Mouse (Mus musculus): Measurements from ENCODE around the gene Acox3. TPM values are rescaled to one million over a fixed set of nuclear protein-coding genes. Genes with fewer than 3 reads are reported as not detected.
A peak's percentile ranks its signal among the peaks of the same experiment; 100 is the strongest.

Acox3 gene
- polyA plus RNA-seq, 1 experiment from 2014 or later = 16.1 TPM

DNA sequence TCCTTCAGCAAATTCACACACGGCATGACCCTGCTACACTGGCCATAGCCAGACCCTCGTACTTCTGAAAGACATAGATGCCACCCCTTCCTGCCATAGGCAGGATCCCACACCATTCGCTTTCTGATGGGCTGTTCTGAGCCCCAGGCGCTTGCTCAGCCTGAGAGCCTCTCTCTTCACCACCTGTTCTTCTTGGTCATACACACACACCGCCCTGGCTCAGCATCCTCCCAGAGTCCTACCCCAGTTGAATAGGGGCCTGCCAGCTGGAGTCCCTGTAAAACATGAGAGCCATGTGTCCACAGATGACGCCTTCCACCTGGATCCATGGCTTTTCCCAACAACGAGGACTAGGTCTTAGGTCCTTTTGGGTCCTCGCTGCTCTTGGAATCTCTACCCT lies 29.9 kb downstream of the Acox3 start:
- Histone ChIP-seq H3K9ac (ENCODE audit: low read depth, low read length) (no peak overlapping the region), H3K4me2 (ENCODE audit: low read depth, low read length) (no peak overlapping the region), H3K27ac (ENCODE audit: low read length) (no peak overlapping the region), H3K27me3 (replicated peaks; ENCODE audit: control insufficient read depth, insufficient read depth, low read length) (no peaks in the 10 kb centered on the region), H3K9me3 (ENCODE audit: control insufficient read depth, low read length) (no peaks in the 10 kb centered on the region), H3K36me3 (ENCODE audit: control insufficient read depth, insufficient read depth, low read length) (no peaks in the 10 kb centered on the region), H3K4me3 (ENCODE audit: low read length) (no peak overlapping the region), H3K4me1 (ENCODE audit: control insufficient read depth, insufficient read depth, low read length) (peaks cover 20% of the 10 kb centered on the region)
- WGBS = 88% methylated on average over 8 of the region's 8 CpGs
- ATAC-seq = no peak

DNA sequence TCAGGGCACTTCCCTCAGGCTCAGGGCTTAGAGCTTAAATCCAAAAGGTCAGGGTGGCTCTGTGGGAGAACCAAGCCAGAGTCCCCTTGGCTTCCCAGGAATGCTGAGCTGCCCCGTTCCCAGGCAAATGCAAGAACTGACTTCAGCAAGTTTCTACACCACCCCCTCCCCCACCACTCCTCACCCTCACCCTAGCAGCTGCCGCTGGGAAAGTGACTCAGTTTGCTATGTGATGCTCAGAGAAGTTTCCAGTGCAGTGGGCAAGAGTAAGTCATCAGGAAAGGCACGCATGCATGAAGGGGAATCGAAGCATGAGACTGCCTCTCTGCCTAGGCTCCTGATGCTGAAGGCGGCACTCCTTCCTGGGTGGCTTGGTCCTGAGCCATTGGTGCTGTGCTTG lies 34.1 kb downstream of the Acox3 start:
- H3K36me3 ChIP-seq (ENCODE audit: control insufficient read depth, insufficient read depth, low read length) = no peaks in the 10 kb centered on the region
- no peak overlapping the region for H3K27ac ChIP-seq (ENCODE audit: low read length)
- no peaks in the 10 kb centered on the region for H3K27me3 ChIP-seq (replicated peaks; ENCODE audit: control insufficient read depth, insufficient read depth, low read length)
- H3K9me3 ChIP-seq (ENCODE audit: control insufficient read depth, low read length) = no peaks in the 10 kb centered on the region
- H3K4me1 ChIP-seq (ENCODE audit: control insufficient read depth, insufficient read depth, low read length) = peaks cover 3% of the 10 kb centered on the region; the same call in 1 of the 2 replicates
- H3K4me2 ChIP-seq (ENCODE audit: low read depth, low read length) = no peak overlapping the region
- WGBS = 47% methylated on average over 5 of the region's 5 CpGs
- no peak for ATAC-seq
- no peak overlapping the region for H3K9ac ChIP-seq (ENCODE audit: low read depth, low read length)
- H3K4me3 ChIP-seq (ENCODE audit: low read length) = no peak overlapping the region

DNA sequence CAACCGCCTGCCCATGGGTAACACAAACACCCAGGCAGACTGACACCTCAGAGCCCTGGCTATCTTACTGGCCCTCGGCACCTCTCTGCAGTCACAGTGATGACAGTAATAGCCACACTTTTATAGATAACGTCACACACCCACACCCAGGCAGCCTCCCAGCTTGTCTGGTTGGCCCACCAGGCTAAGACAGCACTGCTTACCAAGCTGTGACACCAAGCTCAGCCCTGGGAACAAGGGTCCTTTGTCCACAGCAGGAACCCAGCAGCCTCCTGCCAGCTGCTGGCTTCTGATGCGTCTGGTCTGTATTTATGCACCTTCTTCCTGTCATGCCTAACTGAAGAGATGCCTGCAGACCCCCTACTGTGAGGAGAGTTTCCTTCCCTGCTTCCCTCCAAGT lies 38.3 kb downstream of the Acox3 start:
- no peak overlapping the region for H3K27ac ChIP-seq (ENCODE audit: low read length)
- H3K4me2 ChIP-seq (ENCODE audit: low read depth, low read length) = no peak overlapping the region
- peaks cover 3% of the 10 kb centered on the region; the same call in 1 of the 2 replicates for H3K4me1 ChIP-seq (ENCODE audit: control insufficient read depth, insufficient read depth, low read length)
- no peak overlapping the region for H3K4me3 ChIP-seq (ENCODE audit: low read length)
- no peaks in the 10 kb centered on the region for H3K36me3 ChIP-seq (ENCODE audit: control insufficient read depth, insufficient read depth, low read length)
- no peaks in the 10 kb centered on the region for H3K27me3 ChIP-seq (replicated peaks; ENCODE audit: control insufficient read depth, insufficient read depth, low read length)
- no peak for ATAC-seq
- no peaks in the 10 kb centered on the region for H3K9me3 ChIP-seq (ENCODE audit: control insufficient read depth, low read length)
- no peak overlapping the region for H3K9ac ChIP-seq (ENCODE audit: low read depth, low read length)
- WGBS = 39% methylated on average over 4 of the region's 4 CpGs

- Histone ChIP-seq H3K4me2 (ENCODE audit: low read depth, low read length) (no peak overlapping the region), H3K36me3 (ENCODE audit: control insufficient read depth, insufficient read depth, low read length) (no peaks in the 10 kb centered on the region), H3K27ac (ENCODE audit: low read length) (no peak overlapping the region), H3K9ac (ENCODE audit: low read depth, low read length) (no peak overlapping the region), H3K9me3 (ENCODE audit: control insufficient read depth, low read length) (no peaks in the 10 kb centered on the region), H3K4me3 (ENCODE audit: low read length) (no peak overlapping the region), H3K4me1 (ENCODE audit: control insufficient read depth, insufficient read depth, low read length) (peaks cover 2% of the 10 kb centered on the region; the same call in 1 of the 2 replicates), H3K27me3 (replicated peaks; ENCODE audit: control insufficient read depth, insufficient read depth, low read length) (no peaks in the 10 kb centered on the region)
- ATAC-seq = no peak
These were observed 41.0 kb downstream of the Acox3 start for GRCm38 (mm10) chr5:35623831-35624230.

DNA sequence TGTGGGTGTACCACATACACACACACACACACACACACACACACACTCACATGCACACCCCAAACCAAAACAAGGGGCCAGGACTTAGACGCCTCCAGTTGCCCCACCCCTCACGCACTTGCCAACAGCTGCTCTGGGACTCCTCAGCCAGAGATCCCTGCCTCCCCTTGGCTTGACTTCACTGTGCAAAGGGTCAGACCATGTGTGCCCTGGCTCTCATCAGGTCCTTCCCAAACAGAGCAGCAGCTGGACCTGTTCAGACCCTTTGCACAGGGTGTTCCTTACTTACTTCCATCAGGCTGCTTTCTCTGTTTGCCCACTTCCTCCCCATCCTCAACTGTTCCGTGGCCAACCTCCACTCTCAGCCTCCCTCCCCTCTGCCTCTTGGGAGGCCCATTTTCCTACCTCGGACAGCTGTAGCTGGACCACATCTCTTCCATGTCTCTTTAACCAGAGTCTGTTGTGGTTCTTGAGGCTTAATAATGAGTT lies 42.0 kb downstream of the Acox3 start:
- Histone ChIP-seq H3K4me1 (ENCODE audit: control insufficient read depth, insufficient read depth, low read length) (peaks cover 4% of the 10 kb centered on the region; the same call in 1 of the 2 replicates), H3K4me2 (ENCODE audit: low read depth, low read length) (no peak overlapping the region), H3K36me3 (ENCODE audit: control insufficient read depth, insufficient read depth, low read length) (no peaks in the 10 kb centered on the region), H3K9me3 (ENCODE audit: control insufficient read depth, low read length) (no peaks in the 10 kb centered on the region), H3K27me3 (replicated peaks; ENCODE audit: control insufficient read depth, insufficient read depth, low read length) (no peaks in the 10 kb centered on the region), H3K27ac (ENCODE audit: low read length) (peak overlapping the region; percentile 54), H3K4me3 (ENCODE audit: low read length) (no peak overlapping the region), H3K9ac (ENCODE audit: low read depth, low read length) (0 out of 2 replicates have a peak overlapping the region, but pooled peaks have one; percentile 4)
- peak; percentile 67 for ATAC-seq
- 41% methylated on average over 4 of the region's 4 CpGs for WGBS

- Histone ChIP-seq H3K27ac (ENCODE audit: low read length) (no peak overlapping the region), H3K4me1 (ENCODE audit: control insufficient read depth, insufficient read depth, low read length) (peaks cover 4% of the 10 kb centered on the region; the same call in 1 of the 2 replicates), H3K9ac (ENCODE audit: low read depth, low read length) (no peak overlapping the region), H3K27me3 (replicated peaks; ENCODE audit: control insufficient read depth, insufficient read depth, low read length) (no peaks in the 10 kb centered on the region), H3K4me3 (ENCODE audit: low read length) (no peak overlapping the region), H3K36me3 (ENCODE audit: control insufficient read depth, insufficient read depth, low read length) (no peaks in the 10 kb centered on the region), H3K4me2 (ENCODE audit: low read depth, low read length) (no peak overlapping the region), H3K9me3 (ENCODE audit: control insufficient read depth, low read length) (no peaks in the 10 kb centered on the region)
- ATAC-seq = no peak
- WGBS = 74% methylated on average over 2 of the region's 2 CpGs
These were observed 43.6 kb downstream of the Acox3 start for GRCm38 (mm10) chr5:35626408-35626807.

GRCm38 (mm10) chr5:35627307-35627840 lies 44.5 kb downstream of the Acox3 start:
- ATAC-seq = no peak
- H3K4me3 ChIP-seq (ENCODE audit: low read length) = no peak overlapping the region
- no peak overlapping the region for H3K27ac ChIP-seq (ENCODE audit: low read length)
- H3K9ac ChIP-seq (ENCODE audit: low read depth, low read length) = no peak overlapping the region
- H3K9me3 ChIP-seq (ENCODE audit: control insufficient read depth, low read length) = no peaks in the 10 kb centered on the region
- peaks cover 4% of the 10 kb centered on the region; the same call in 1 of the 2 replicates for H3K4me1 ChIP-seq (ENCODE audit: control insufficient read depth, insufficient read depth, low read length)
- WGBS = 63% methylated on average over 7 of the region's 7 CpGs
- H3K4me2 ChIP-seq (ENCODE audit: low read depth, low read length) = no peak overlapping the region
- no peaks in the 10 kb centered on the region for H3K36me3 ChIP-seq (ENCODE audit: control insufficient read depth, insufficient read depth, low read length)
- H3K27me3 ChIP-seq (replicated peaks; ENCODE audit: control insufficient read depth, insufficient read depth, low read length) = no peaks in the 10 kb centered on the region

DNA sequence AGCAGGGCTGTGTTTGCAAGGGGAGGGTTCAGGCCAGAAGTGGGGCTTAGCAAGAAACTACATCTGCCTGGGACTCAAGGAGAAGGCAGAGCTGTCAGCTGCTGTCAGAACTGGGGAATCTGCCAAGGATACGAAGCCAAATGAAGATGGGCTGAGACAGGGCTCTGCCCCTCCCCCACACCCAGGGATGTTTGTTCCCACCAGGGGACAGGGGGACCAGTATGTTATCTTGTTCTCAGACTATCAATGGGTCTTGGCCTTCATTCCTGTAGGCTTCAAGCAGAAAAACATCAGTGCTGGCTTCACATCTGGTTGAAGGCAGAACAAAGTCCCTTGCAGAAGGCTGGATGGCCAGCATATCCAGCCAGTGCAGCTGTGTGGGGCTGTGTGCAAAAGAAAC lies 45.8 kb downstream of the Acox3 start:
- no peaks in the 10 kb centered on the region for H3K9me3 ChIP-seq (ENCODE audit: control insufficient read depth, low read length)
- no peaks in the 10 kb centered on the region for H3K36me3 ChIP-seq (ENCODE audit: control insufficient read depth, insufficient read depth, low read length)
- no peak overlapping the region for H3K4me2 ChIP-seq (ENCODE audit: low read depth, low read length)
- peaks cover 4% of the 10 kb centered on the region; the same call in 1 of the 2 replicates for H3K4me1 ChIP-seq (ENCODE audit: control insufficient read depth, insufficient read depth, low read length)
- peak; percentile 38 for ATAC-seq
- 23% methylated on average over 1 of the region's 1 CpGs for WGBS
- no peak overlapping the region for H3K4me3 ChIP-seq (ENCODE audit: low read length)
- peak overlapping the region; percentile 5 for H3K27ac ChIP-seq (ENCODE audit: low read length)
- no peaks in the 10 kb centered on the region for H3K27me3 ChIP-seq (replicated peaks; ENCODE audit: control insufficient read depth, insufficient read depth, low read length)
- H3K9ac ChIP-seq (ENCODE audit: low read depth, low read length) = no peak overlapping the region

DNA sequence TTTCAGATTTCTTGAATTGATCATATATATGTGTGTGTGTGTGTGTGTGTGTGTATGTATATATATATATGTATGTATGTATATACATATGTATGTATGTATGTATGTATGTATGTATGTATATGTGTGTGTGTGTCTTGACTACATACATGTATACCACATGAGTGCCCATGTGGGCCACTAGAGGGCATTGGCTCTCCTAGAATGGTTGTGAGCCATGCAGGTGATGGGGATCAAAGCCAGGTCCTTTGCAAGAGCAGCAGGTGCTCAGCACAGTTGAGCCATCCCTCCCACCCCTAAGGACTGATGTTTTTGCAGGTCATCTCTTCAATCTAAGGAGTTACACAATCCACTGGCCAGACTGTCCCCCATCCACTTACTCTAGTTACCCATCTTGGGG lies 46.5 kb downstream of the Acox3 start:
- no peak overlapping the region for H3K4me3 ChIP-seq (ENCODE audit: low read length)
- no peak overlapping the region for H3K9ac ChIP-seq (ENCODE audit: low read depth, low read length)
- peaks cover 4% of the 10 kb centered on the region; the same call in 1 of the 2 replicates for H3K4me1 ChIP-seq (ENCODE audit: control insufficient read depth, insufficient read depth, low read length)
- no peaks in the 10 kb centered on the region for H3K36me3 ChIP-seq (ENCODE audit: control insufficient read depth, insufficient read depth, low read length)
- no peak overlapping the region for H3K4me2 ChIP-seq (ENCODE audit: low read depth, low read length)
- ATAC-seq = no peak
- H3K27ac ChIP-seq (ENCODE audit: low read length) = no peak overlapping the region
- no peaks in the 10 kb centered on the region for H3K9me3 ChIP-seq (ENCODE audit: control insufficient read depth, low read length)
- H3K27me3 ChIP-seq (replicated peaks; ENCODE audit: control insufficient read depth, insufficient read depth, low read length) = no peaks in the 10 kb centered on the region

- no peaks in the 10 kb centered on the region for H3K36me3 ChIP-seq (ENCODE audit: control insufficient read depth, insufficient read depth, low read length)
- H3K4me2 ChIP-seq (ENCODE audit: low read depth, low read length) = no peak overlapping the region
- H3K9ac ChIP-seq (ENCODE audit: low read depth, low read length) = no peak overlapping the region
- no peak overlapping the region for H3K4me3 ChIP-seq (ENCODE audit: low read length)
- no peaks in the 10 kb centered on the region for H3K9me3 ChIP-seq (ENCODE audit: control insufficient read depth, low read length)
- H3K4me1 ChIP-seq (ENCODE audit: control insufficient read depth, insufficient read depth, low read length) = peaks cover 4% of the 10 kb centered on the region; the same call in 1 of the 2 replicates
- H3K27ac ChIP-seq (ENCODE audit: low read length) = no peak overlapping the region
- no peaks in the 10 kb centered on the region for H3K27me3 ChIP-seq (replicated peaks; ENCODE audit: control insufficient read depth, insufficient read depth, low read length)
- 76% methylated on average over 1 of the region's 1 CpGs for WGBS
- ATAC-seq = no peak
These were observed 47.9 kb downstream of the Acox3 start for GRCm38 (mm10) chr5:35630706-35631105.

Measured in intestine, embryonic 16.5 days (tissue).